Mouse (Mus musculus) kidney, adult 2 months (tissue): ENCODE measurements around the gene Lrmda.

Source experiments
- CTCF ChIP-seq: fragments of 200-500 bp; conservative IDR thresholded peaks from 2 replicates; pipeline ENCODE4 v1.5.1; 2011; ENCODE audit warnings: low read depth, mild to moderate bottlenecking, control low read depth, low read length, moderate library complexity, mixed read lengths; ENCODE audit not compliant: insufficient read depth, insufficient read length
- POLR2A ChIP-seq: fragments of 200-500 bp; IDR thresholded peaks from one replicate; pipeline ENCODE4 v1.6.1; 2011; ENCODE audit warnings: low read depth, low read length, control low read depth

- TF ChIP-seq CTCF (no peak), POLR2A (no peak)
These were observed 235.9 kb downstream of the Lrmda start for GRCm38 (mm10) chr14:22255458-22255857.
